Mouse (Mus musculus): ENCODE results near the gene Kif11. TPM values are rescaled to one million over a fixed set of nuclear protein-coding genes. Genes with fewer than 3 reads are reported as not detected.

The Kif11 gene
- 10 to 100 TPM; 12.2 to 15.0 TPM for total RNA-seq (2021)
- long read RNA-seq, experiment 1, full-length matches to known transcripts = 7 of 12 reads
- long read RNA-seq, experiment 1, partial matches to known transcripts = 4 of 12 reads
- long read RNA-seq, experiment 1, other reads (novel, unspliced or antisense) = 1 of 12 reads
- long read RNA-seq, experiment 2, full-length matches to known transcripts = 10 of 12 reads
- long read RNA-seq, experiment 2, partial matches to known transcripts = 1 of 12 reads
- long read RNA-seq, experiment 2, other reads (novel, unspliced or antisense) = 1 of 12 reads

- DNase-seq = peak; percentile 96
Observed at GRCm38 (mm10) chr19:37375755-37376615, at the start of gene Kif11. Gene Kif11, plus strand, starts transcription at chr19:37376403.

GRCm38 (mm10) chr19:37327216-37327615 is 49.0 kb upstream of the Kif11 start:
- DNase-seq = no peak

GRCm38 (mm10) chr19:37332726-37333125 is 43.5 kb upstream of the Kif11 start:
- no peak for DNase-seq

GRCm38 (mm10) chr19:37333357-37333756 is 42.8 kb upstream of the Kif11 start:
- DNase-seq = no peak

GRCm38 (mm10) chr19:37335392-37335791 is 40.8 kb upstream of the Kif11 start:
- no peak for DNase-seq

- no peak for DNase-seq
Observed at GRCm38 (mm10) chr19:37337752-37338151, 38.5 kb upstream of the Kif11 start, which contains the start of gene Ide. Gene Ide, minus strand, starts transcription at chr19:37337852.

GRCm38 (mm10) chr19:37340495-37340894 is 35.7 kb upstream of the Kif11 start:
- DNase-seq = no peak

GRCm38 (mm10) chr19:37340931-37341330 is 35.3 kb upstream of the Kif11 start:
- no peak for DNase-seq

GRCm38 (mm10) chr19:37343899-37344298 is 32.3 kb upstream of the Kif11 start:
- no peak for DNase-seq

- no peak for DNase-seq
Observed at GRCm38 (mm10) chr19:37346258-37346657, 29.9 kb upstream of the Kif11 start.

- peak; percentile 38 for DNase-seq
Observed at GRCm38 (mm10) chr19:37348331-37348730, 27.9 kb upstream of the Kif11 start.

- no peak for DNase-seq
Observed at GRCm38 (mm10) chr19:37348952-37349351, 27.3 kb upstream of the Kif11 start.

- no peak for DNase-seq
Observed at GRCm38 (mm10) chr19:37352756-37353155, 23.4 kb upstream of the Kif11 start.

GRCm38 (mm10) chr19:37353331-37353730 is 22.9 kb upstream of the Kif11 start:
- no peak for DNase-seq

GRCm38 (mm10) chr19:37360044-37360443 is 16.2 kb upstream of the Kif11 start:
- DNase-seq = no peak

- DNase-seq = no peak
Observed at GRCm38 (mm10) chr19:37362545-37362944, 13.7 kb upstream of the Kif11 start.

- DNase-seq = no peak
Observed at GRCm38 (mm10) chr19:37363128-37363939, 12.9 kb upstream of the Kif11 start.

GRCm38 (mm10) chr19:37368990-37369389 is 7.2 kb upstream of the Kif11 start:
- no peak for DNase-seq

GRCm38 (mm10) chr19:37369921-37370320 is 6.3 kb upstream of the Kif11 start:
- DNase-seq = no peak

GRCm38 (mm10) chr19:37370356-37370755 is 5.8 kb upstream of the Kif11 start:
- DNase-seq = no peak

GRCm38 (mm10) chr19:37374941-37375754 is 1.1 kb upstream of the Kif11 start:
- DNase-seq = no peak

GRCm38 (mm10) chr19:37376841-37377240 is 638 bp downstream of the Kif11 start:
- DNase-seq = no peak
